Mouse (Mus musculus): ENCODE results near the gene Gm10800. TPM values are rescaled to one million over a fixed set of nuclear protein-coding genes. Genes with fewer than 3 reads are reported as not detected.
"Not testable (repeated sequence)": the region's sequence is repeated elsewhere in the genome, so short reads cannot be mapped to it uniquely, and the experiment has no call there.

The Gm10800 gene
- 1 to 10 TPM in 1 of 4 experiments, under 1 TPM in 1, not detected in 2; 0.78 to 1.2 TPM for total RNA-seq (2022)

GRCm38 (mm10) chr2:98667201-98667600 lies at the start of gene Gm10800:
TSS of gene Gm10800 (minus strand) at chr2:98667301.
- not testable (repeated sequence) for DNase-seq (ENCODE audit: low spot score in 2 of 2)

GRCm38 (mm10) chr2:98697533-98697932 lies 30.4 kb upstream of the Gm10800 start:
- no peak for DNase-seq (ENCODE audit: low spot score in 2 of 2)

- DNase-seq (ENCODE audit: low spot score in 2 of 2): not testable (repeated sequence)
Observed at GRCm38 (mm10) chr2:98661937-98662336, 5.2 kb downstream of the Gm10800 start, which contains the start of gene Gm10801. TSS of gene Gm10801 (plus strand) at chr2:98662237.

Other genes with a start within 250 kb of the Gm10800 start
- under 1 TPM in 1 of 4 experiments, not detected in 3; 0.92 TPM for gene Gm10801, start 5.1 kb downstream of the Gm10800 start, total RNA-seq (2022)

All from layer of hippocampus, adult 8-10 months (tissue).